Mouse (Mus musculus) G1E (cell line): ENCODE data around the gene Skint3.

Experiments used
- CTCF ChIP-seq: IDR thresholded peaks from 2 replicates; pipeline ENCODE4 v1.5.1; 2012; ENCODE audit warnings: low read depth, low read length, inconsistent platforms, mixed read lengths
- GATA1 ChIP-seq: IDR thresholded peaks from 2 replicates; pipeline ENCODE4 v1.6.1; 2012; ENCODE audit warnings: borderline replicate concordance, low read length, inconsistent platforms, mixed read lengths
- POLR2AphosphoS5 ChIP-seq: IDR thresholded peaks from 2 replicates; pipeline ENCODE4 v1.6.1; 2012; ENCODE audit warnings: low read depth, low read length, inconsistent platforms; ENCODE audit not compliant: insufficient replicate concordance
- TAL1 ChIP-seq: conservative IDR thresholded peaks from 2 replicates; pipeline ENCODE4 v1.6.1; 2012; ENCODE audit warnings: low read depth, low read length, inconsistent platforms, mixed read lengths

DNA sequence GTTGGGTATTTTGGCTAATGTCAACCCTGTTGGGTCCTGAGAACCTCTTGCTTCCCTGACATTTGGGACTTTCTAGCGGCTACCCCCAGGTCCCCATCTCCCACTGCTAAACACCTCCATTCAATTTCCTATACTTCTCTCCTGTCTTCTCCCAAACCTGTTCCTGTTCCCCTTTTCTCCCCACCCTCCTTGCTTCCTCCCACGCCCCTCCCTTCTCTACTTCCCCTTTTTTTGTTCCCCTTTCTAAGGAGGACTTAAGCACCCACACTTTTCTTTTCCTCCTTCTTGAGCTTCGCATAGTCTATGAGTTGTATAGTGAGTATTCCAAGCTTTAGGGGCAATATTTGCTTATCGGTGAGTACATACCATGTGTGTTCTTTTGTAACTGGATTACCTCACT is 56.4 kb downstream of the Skint3 start:
- TF ChIP-seq GATA1 (no peak), CTCF (no peak), POLR2AphosphoS5 (no peak), TAL1 (no peak)
